Mouse (Mus musculus) ES-Bruce4 (cell line): Measurements from ENCODE around the gene Ppp2r2c.

Experiments
- CTCF ChIP-seq: IDR thresholded peaks from one replicate; pipeline ENCODE4 v1.8.1; 2011; ENCODE audit warnings: low read depth, low read length
- POLR2A ChIP-seq: IDR thresholded peaks from one replicate; pipeline ENCODE4 v1.8.1; 2011; ENCODE audit warnings: low read length; ENCODE audit not compliant: insufficient read depth

DNA sequence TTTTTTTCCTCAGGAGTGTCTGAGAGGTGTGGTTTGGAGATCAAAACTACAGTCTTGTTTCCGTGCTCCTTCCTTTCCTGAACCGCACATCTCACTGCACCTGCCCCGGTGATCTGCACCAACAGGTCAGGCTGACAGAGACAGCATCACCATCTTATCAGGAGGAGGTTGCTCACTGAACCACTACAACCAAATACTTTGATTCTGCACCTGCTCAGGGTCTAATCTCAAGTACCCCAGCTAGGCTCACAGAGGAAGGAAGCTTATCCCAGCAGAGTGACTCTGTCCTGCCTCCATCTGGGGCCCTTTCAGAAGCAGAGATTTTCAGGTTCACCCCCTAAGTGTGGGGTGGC lies 121.3 kb downstream of the Ppp2r2c start:
- TF ChIP-seq CTCF (no peak), POLR2A (no peak)
